Mouse (Mus musculus) liver, adult (tissue): ENCODE data around the gene Pofut1.

Experiments used
- GATA4 ChIP-seq: IDR thresholded peaks from 2 replicates; pipeline ENCODE4 v1.6.1; 2014; ENCODE audit warnings: mild to moderate bottlenecking, low read length; ENCODE audit not compliant: insufficient replicate concordance

Pofut1 gene

GRCm38 (mm10) chr2:153301123-153301522 is 59.8 kb downstream of the Pofut1 start:
- TF ChIP-seq GATA4, result no peak

- TF ChIP-seq GATA4, result no peak
Observed at GRCm38 (mm10) chr2:153305240-153305639, 63.9 kb downstream of the Pofut1 start.

GRCm38 (mm10) chr2:153308586-153308985 is 67.3 kb downstream of the Pofut1 start:
- TF ChIP-seq GATA4, result no peak

- TF ChIP-seq GATA4, result no peak
Observed at GRCm38 (mm10) chr2:153309106-153309505, 67.8 kb downstream of the Pofut1 start.

GRCm38 (mm10) chr2:153310228-153310627 is 68.9 kb downstream of the Pofut1 start:
- TF ChIP-seq GATA4, result no peak

- no peak for TF ChIP-seq GATA4
Observed at GRCm38 (mm10) chr2:153312884-153313283, 71.6 kb downstream of the Pofut1 start.

- no peak for TF ChIP-seq GATA4
Observed at GRCm38 (mm10) chr2:153318408-153318807, 77.1 kb downstream of the Pofut1 start.

- no peak for TF ChIP-seq GATA4
Observed at GRCm38 (mm10) chr2:153319036-153319643, 77.8 kb downstream of the Pofut1 start.
